Mouse (Mus musculus) right cerebral cortex, postnatal 10 days (tissue): Measurements from ENCODE around the gene Rbfox2.
"Not testable (repeated sequence)": the region's sequence is repeated elsewhere in the genome, so short reads cannot be mapped to it uniquely, and the experiment has no call there.

Experiments
- DNase-seq, 2 experiments: peaks; one replicate each; pipeline ENCODE4 v3.0.0; 2021; ENCODE audit warnings: low spot score in 2 of 2

Gene Rbfox2

GRCm38 (mm10) chr15:77306547-77307261 is at the start of gene Rbfox2:
Rbfox2 (minus strand) TSS chr15:77307004.
- DNase-seq: peak; percentile 95 to 97

GRCm38 (mm10) chr15:77356248-77356810 is 49.5 kb upstream of the Rbfox2 start:
- DNase-seq: peak; percentile 70 to 83

- DNase-seq: no peak
These were observed 48.2 kb upstream of the Rbfox2 start for GRCm38 (mm10) chr15:77354848-77355551.

GRCm38 (mm10) chr15:77354496-77354847 is 47.7 kb upstream of the Rbfox2 start:
- no peak for DNase-seq

GRCm38 (mm10) chr15:77353764-77354163 is 47.0 kb upstream of the Rbfox2 start:
- DNase-seq: no peak

GRCm38 (mm10) chr15:77352863-77353262 is 46.1 kb upstream of the Rbfox2 start:
- no peak for DNase-seq

- no peak for DNase-seq
These were observed 43.3 kb upstream of the Rbfox2 start for GRCm38 (mm10) chr15:77350117-77350516.

- DNase-seq: no peak
These were observed 41.3 kb upstream of the Rbfox2 start for GRCm38 (mm10) chr15:77348146-77348545.

GRCm38 (mm10) chr15:77344127-77345125 is 37.6 kb upstream of the Rbfox2 start:
- DNase-seq: no peak

- peak; percentile 66 to 79 for DNase-seq
These were observed 36.8 kb upstream of the Rbfox2 start for GRCm38 (mm10) chr15:77343527-77344091.

- no peak for DNase-seq
These were observed 36.2 kb upstream of the Rbfox2 start for GRCm38 (mm10) chr15:77342962-77343526.

GRCm38 (mm10) chr15:77342005-77342404 is 35.2 kb upstream of the Rbfox2 start:
- no peak for DNase-seq

GRCm38 (mm10) chr15:77340581-77340980 is 33.8 kb upstream of the Rbfox2 start:
- DNase-seq: no peak

- DNase-seq: no peak
These were observed 32.2 kb upstream of the Rbfox2 start for GRCm38 (mm10) chr15:77338924-77339429.

- DNase-seq: no peak
These were observed 31.6 kb upstream of the Rbfox2 start for GRCm38 (mm10) chr15:77338451-77338850.

GRCm38 (mm10) chr15:77337926-77338325 is 31.1 kb upstream of the Rbfox2 start:
- no peak for DNase-seq

- DNase-seq: peak in 1 of 2 experiments; percentile 32
These were observed 30.2 kb upstream of the Rbfox2 start for GRCm38 (mm10) chr15:77336968-77337341.

GRCm38 (mm10) chr15:77336287-77336967 is 29.6 kb upstream of the Rbfox2 start:
- DNase-seq: peak; percentile 85

GRCm38 (mm10) chr15:77335185-77335584 is 28.4 kb upstream of the Rbfox2 start:
- DNase-seq: not testable (repeated sequence)
